Mouse (Mus musculus): ENCODE data around the gene Ddx25.

The Ddx25 gene

DNA sequence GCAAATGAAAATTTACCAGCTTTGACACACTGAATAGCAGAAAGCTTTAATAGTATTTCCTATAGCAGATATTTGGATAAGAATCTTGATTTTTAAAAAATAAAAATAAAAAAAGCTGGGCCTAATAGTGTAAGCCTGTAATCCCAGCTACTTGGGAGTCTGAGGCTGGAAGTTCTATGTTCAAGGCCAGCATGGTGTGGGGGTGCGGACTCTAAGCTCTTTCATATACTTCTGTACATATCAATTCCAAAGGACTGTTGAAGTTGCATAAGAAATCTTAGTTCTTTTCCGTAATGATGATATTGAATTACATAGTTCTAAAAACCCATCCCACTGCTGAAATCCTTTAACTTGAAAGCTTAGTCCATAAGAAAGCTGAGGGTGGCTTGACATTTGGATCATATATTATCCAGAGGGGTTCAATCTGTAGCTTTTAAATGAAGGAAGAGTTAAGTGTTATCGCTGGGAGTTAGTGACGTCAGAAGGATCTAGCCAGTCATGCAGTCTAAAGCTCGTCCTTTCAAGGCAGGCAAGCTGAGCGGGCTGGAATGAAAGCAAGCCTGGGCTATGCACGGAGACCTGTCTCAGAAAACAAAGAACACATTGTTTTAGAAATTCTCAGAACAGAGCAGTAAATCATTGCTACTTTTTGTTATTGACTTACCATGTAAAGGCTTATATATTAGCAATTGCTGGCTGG, 65.1 kb downstream of the Ddx25 start:
- no peak for DNase-seq

DNA sequence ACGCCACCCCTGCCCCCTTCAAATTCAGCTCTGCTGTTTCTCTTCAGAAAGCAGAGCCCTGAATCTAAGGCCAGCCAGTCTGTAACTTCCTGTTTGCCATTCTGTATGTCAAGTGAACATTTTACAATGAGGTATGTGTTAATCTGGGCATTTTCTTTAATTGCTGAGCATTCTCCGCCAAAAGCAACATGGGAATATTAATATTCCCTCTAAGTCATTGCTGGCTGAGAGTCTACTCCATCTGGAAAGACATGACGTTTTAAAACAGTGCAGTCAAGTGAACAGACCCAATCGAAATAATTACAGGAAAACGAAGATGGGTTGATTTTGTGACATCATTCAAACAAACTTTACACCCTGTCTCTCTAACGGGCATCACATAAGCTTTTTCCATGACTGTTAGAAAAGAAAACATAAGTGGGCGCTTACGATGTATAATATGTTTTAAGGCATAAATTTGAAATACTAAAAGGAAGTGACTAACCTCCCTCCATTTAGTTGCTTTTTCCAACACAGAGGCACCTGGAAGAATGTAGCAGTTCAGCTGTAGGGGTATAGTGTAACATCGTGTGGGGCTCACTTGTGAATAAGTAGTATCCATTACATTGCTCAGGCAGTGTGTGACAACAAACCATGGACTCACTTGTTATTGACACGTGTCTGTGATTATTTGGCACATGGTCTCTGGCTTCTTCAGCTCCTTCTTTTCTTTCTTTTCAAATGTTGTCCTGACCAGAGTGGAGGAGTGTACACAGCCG, 67.0 kb downstream of the Ddx25 start:
- no peak for DNase-seq

DNA sequence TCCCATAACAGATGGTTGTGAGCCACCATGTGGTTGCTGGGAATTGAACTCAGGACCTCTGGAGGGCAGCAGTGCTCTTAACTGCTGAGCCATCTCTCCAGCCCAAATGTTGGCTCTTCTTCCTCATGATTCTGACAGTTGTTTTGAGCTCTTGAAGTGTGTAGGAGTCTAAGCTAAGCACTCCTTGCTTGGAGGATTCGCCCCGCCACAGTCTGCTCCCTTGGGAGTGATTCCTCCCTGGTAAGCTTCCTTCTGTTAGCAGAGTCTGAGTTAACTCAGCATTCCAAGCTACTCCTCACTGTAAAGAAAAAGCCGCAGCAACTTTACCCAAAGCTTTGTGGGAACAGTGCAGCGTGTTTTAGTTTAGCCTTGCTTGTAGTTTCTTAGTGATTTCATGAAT, 69.8 kb downstream of the Ddx25 start:
- DNase-seq: no peak
